Mouse (Mus musculus): ENCODE results near the gene Neb. TPM values are rescaled to one million over a fixed set of nuclear protein-coding genes. Genes with fewer than 3 reads are reported as not detected.

Gene Neb
- total RNA-seq (2021) = 1 to 10 TPM; 4.2 to 5.3 TPM

GRCm38 (mm10) chr2:52378448-52378804, at the start of gene Neb:
Neb (minus strand) TSS chr2:52378474.
- intact Hi-C loops (cut with DNase I) = no loop called here
- DNase-seq (ENCODE audit: extremely low spot score in 1 of 2, low spot score in 2 of 2) = peak in 1 of 2 experiments; percentile 27

- intact Hi-C loops (cut with DNase I) = loop anchor here (10.0 kb wide), 1 partner anchor 167 kb away; no protein-coding TSS in a partner anchor
Measured at GRCm38 (mm10) chr2:52427383-52427782, 49.1 kb upstream of the Neb start.

GRCm38 (mm10) chr2:52426041-52426440, 47.8 kb upstream of the Neb start:
- intact Hi-C loops (cut with DNase I) = loop anchor here (10.0 kb wide), 1 partner anchor 169 kb away; no protein-coding TSS in a partner anchor
- no peak for DNase-seq (ENCODE audit: extremely low spot score in 1 of 2, low spot score in 2 of 2)

More at GRCm38 (mm10) chr2:52427383-52427782, 49.1 kb upstream of the Neb start:
- DNase-seq (ENCODE audit: extremely low spot score in 1 of 2, low spot score in 2 of 2) = no peak

GRCm38 (mm10) chr2:52425523-52425795, 47.2 kb upstream of the Neb start:
- intact Hi-C loops (cut with DNase I) = loop anchor here (10.0 kb wide), 1 partner anchor 169 kb away; no protein-coding TSS in a partner anchor
- DNase-seq (ENCODE audit: extremely low spot score in 1 of 2, low spot score in 2 of 2) = no peak

GRCm38 (mm10) chr2:52424747-52425522, 46.7 kb upstream of the Neb start, which contains the start of gene Arl5a:
Arl5a (minus strand) TSS chr2:52424901.
- intact Hi-C loops (cut with DNase I) = loop anchor here (10.0 kb wide), 1 partner anchor 170 kb away; no protein-coding TSS in a partner anchor
- peak; percentile 90 to 97 for DNase-seq (ENCODE audit: extremely low spot score in 1 of 2, low spot score in 2 of 2)

GRCm38 (mm10) chr2:52424248-52424728, 46.0 kb upstream of the Neb start:
- peak; percentile 17 to 63 for DNase-seq (ENCODE audit: extremely low spot score in 1 of 2, low spot score in 2 of 2)
- intact Hi-C loops (cut with DNase I) = loop anchor here (10.0 kb wide), 1 partner anchor 171 kb away; no protein-coding TSS in a partner anchor

- no peak for DNase-seq (ENCODE audit: extremely low spot score in 1 of 2, low spot score in 2 of 2)
- intact Hi-C loops (cut with DNase I) = loop anchor here (10.0 kb wide), 1 partner anchor 171 kb away; no protein-coding TSS in a partner anchor
Measured at GRCm38 (mm10) chr2:52423611-52424247, 45.5 kb upstream of the Neb start.

GRCm38 (mm10) chr2:52422871-52423610, 44.8 kb upstream of the Neb start:
- intact Hi-C loops (cut with DNase I) = loop anchor here (10.0 kb wide), 1 partner anchor 172 kb away; no protein-coding TSS in a partner anchor

GRCm38 (mm10) chr2:52421197-52421596, 42.9 kb upstream of the Neb start:
- no peak for DNase-seq (ENCODE audit: extremely low spot score in 1 of 2, low spot score in 2 of 2)
- intact Hi-C loops (cut with DNase I) = loop anchor here (10.0 kb wide), 1 partner anchor 174 kb away; no protein-coding TSS in a partner anchor

More at GRCm38 (mm10) chr2:52422871-52423610, 44.8 kb upstream of the Neb start:
- no peak for DNase-seq (ENCODE audit: extremely low spot score in 1 of 2, low spot score in 2 of 2)

- DNase-seq (ENCODE audit: extremely low spot score in 1 of 2, low spot score in 2 of 2) = no peak
- intact Hi-C loops (cut with DNase I) = loop anchor here (10.0 kb wide), 1 partner anchor 175 kb away; no protein-coding TSS in a partner anchor
Measured at GRCm38 (mm10) chr2:52420001-52420710, 41.9 kb upstream of the Neb start.

- intact Hi-C loops (cut with DNase I) = no loop called here
- DNase-seq (ENCODE audit: extremely low spot score in 1 of 2, low spot score in 2 of 2) = no peak
Measured at GRCm38 (mm10) chr2:52419295-52419694, 41.0 kb upstream of the Neb start.

- intact Hi-C loops (cut with DNase I) = no loop called here
Measured at GRCm38 (mm10) chr2:52412524-52413037, 34.3 kb upstream of the Neb start.

GRCm38 (mm10) chr2:52406480-52406879, 28.2 kb upstream of the Neb start:
- intact Hi-C loops (cut with DNase I) = loop anchor here (10.0 kb wide), 1 partner anchor 142 kb away; no protein-coding TSS in a partner anchor
- no peak for DNase-seq (ENCODE audit: extremely low spot score in 1 of 2, low spot score in 2 of 2)

More at GRCm38 (mm10) chr2:52412524-52413037, 34.3 kb upstream of the Neb start:
- no peak for DNase-seq (ENCODE audit: extremely low spot score in 1 of 2, low spot score in 2 of 2)

GRCm38 (mm10) chr2:52405238-52405637, 27.0 kb upstream of the Neb start:
- intact Hi-C loops (cut with DNase I) = loop anchor here (10.0 kb wide), 1 partner anchor 140 kb away; no protein-coding TSS in a partner anchor

GRCm38 (mm10) chr2:52394529-52394928, 16.3 kb upstream of the Neb start:
- DNase-seq (ENCODE audit: extremely low spot score in 1 of 2, low spot score in 2 of 2) = no peak
- intact Hi-C loops (cut with DNase I) = no loop called here

More at GRCm38 (mm10) chr2:52405238-52405637, 27.0 kb upstream of the Neb start:
- DNase-seq (ENCODE audit: extremely low spot score in 1 of 2, low spot score in 2 of 2) = no peak

- intact Hi-C loops (cut with DNase I) = no loop called here
- DNase-seq (ENCODE audit: extremely low spot score in 1 of 2, low spot score in 2 of 2) = no peak
Measured at GRCm38 (mm10) chr2:52390415-52390975, 12.2 kb upstream of the Neb start.

GRCm38 (mm10) chr2:52389975-52390374, 11.7 kb upstream of the Neb start:
- DNase-seq (ENCODE audit: extremely low spot score in 1 of 2, low spot score in 2 of 2) = no peak
- intact Hi-C loops (cut with DNase I) = no loop called here

GRCm38 (mm10) chr2:52386451-52386850, 8.2 kb upstream of the Neb start:
- DNase-seq (ENCODE audit: extremely low spot score in 1 of 2, low spot score in 2 of 2) = no peak
- intact Hi-C loops (cut with DNase I) = no loop called here
